Mouse (Mus musculus) retina, adult 2 months (tissue): ENCODE measurements around the gene Cycs.
"Not testable (repeated sequence)": the region's sequence is repeated elsewhere in the genome, so short reads cannot be mapped to it uniquely, and the experiment has no call there.

Experiments used
- DNase-seq: peaks from one replicate; pipeline ENCODE4 v3.0.0-alpha.2; 2012; ENCODE audit warnings: low read depth, low spot score

Gene Cycs

DNA sequence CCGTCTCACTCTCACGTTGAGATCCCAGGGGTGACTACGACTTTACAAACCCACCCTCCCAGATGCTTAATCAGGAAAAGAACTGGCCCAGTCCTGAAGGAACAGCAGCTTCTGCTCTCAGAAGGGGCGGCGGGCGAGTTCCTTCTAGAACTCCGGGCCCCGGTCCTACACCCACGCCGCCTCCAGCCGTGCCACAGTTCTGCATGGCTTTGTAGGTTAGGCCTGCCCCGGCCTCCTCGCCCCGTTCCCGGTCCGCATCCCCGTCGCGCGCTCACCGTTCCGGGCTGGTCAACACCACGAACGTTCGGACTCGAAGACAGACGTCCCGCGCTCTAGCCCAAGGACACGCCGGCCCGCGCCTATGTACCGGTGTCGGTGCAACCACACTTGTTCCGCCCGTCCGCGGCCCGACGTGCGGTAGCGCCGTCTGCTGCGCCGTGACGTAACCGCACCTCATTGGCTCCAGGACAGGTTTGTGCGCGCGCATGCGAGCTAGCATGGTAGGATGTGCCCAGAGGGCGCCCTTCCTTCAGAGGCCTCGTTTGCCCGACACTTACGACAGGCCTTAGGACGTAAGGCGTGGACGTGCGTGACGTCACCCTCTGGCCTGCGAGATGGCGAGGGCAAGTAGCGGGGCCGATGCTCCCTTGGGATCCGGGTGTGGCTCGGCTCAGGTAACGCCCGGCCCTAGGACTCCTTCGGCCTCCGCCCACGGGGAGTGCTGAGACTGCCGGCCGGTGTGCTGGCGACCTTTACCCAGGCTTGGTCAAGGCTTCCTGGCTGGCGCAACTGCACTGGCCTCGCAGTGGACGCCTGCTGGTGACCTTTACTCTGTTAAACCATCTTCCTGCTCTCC lies at the start of gene Cycs:
Gene Cycs (minus strand): TSS at position 398 of the 856 bp plus-strand sequence.
- peak; percentile 100 for DNase-seq

- peak; percentile 32 for DNase-seq
Measured at GRCm38 (mm10) chr6:50601620-50602019, 35.3 kb upstream of the Cycs start.

GRCm38 (mm10) chr6:50598560-50598959 lies 32.2 kb upstream of the Cycs start:
- no peak for DNase-seq

DNA sequence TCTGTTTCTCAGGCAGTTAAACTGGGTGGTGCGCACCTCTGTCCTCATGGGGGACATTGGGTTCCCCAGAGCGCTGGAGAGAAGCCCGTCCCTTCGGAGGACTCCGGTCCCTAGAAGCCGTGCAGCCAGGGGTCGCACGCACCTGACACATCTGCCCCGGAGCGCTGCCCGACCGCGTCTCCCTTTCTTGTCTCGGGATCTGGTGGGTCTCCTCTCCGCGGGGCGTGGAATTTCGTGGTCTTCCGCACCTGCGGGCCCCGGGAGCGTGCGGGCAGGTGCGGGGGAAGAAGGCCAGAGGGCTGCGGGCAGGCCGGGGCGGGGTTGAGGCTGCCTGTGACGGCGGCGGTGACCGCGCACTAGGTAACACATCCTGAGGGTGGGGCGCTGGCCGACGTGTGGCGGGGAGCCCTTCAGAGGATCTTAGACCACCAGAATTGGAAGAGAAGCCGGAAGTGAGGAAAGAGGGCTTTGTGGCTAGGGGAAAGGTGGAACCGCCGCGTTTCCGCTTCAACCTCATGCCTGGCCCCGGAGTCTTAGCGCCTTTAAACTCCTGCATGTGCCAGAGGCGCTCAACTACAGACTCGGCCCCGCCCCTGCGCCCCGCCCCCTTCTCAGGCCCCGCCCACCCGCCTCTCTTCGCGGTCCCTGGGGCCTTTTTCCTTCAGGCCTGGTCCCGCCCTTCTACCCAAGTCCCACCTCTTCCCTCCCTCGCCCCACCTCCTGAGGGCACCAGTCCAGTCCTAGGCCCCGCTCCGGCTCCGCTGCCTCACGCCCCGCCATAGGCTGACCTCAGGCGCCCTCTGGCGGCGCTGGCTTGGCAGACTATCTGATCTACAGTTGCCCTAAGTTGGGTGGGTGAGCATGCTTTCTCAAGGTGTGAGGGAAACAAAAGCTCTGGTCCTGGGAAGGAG lies 30.2 kb upstream of the Cycs start, which contains the start of gene 4921507P07Rik:
Gene 4921507P07Rik (minus strand): TSS at position 332 of the 911 bp plus-strand sequence.
- peak; percentile 90 for DNase-seq

DNA sequence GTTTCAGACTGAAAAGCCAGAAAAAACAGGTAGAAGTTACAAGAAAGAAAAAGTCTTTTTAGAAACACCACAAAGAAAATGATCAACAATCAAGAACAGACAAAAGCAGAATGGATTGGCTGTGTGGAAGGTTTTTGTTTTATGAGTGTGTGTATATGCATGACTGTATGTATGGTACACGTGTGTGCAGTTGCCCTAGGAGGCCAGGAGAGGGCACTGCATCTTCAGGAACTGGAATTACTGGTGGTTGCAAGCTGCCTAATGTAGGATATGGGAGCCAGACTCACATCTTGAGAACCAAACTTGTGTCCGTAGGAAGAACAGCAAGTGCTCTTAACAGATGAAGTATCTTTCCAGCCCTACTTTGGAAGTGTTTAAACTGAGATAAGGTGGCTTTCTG lies 28.0 kb upstream of the Cycs start:
- DNase-seq, result no peak

- DNase-seq, result no peak
Measured at GRCm38 (mm10) chr6:50593334-50593845, 27.1 kb upstream of the Cycs start.

DNA sequence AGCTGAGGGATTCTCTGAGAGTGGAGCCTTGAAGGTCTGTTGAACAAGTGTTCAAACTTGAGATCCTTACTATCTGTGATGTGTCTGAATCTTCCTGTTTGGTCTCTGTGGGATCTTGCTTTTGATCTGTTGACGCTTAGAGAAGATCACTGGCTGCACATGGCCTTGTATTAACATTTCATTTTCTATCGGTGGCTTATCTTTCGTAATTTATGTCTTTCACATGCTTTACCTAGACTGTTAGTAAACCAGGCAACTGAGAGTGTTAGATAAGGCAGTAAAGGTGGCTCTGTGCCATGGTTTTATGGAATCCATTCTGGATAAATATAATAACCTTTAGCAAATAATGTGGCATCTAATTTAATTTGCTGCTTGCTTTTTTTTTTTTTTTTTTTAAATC lies 23.9 kb upstream of the Cycs start:
- no peak for DNase-seq

DNA sequence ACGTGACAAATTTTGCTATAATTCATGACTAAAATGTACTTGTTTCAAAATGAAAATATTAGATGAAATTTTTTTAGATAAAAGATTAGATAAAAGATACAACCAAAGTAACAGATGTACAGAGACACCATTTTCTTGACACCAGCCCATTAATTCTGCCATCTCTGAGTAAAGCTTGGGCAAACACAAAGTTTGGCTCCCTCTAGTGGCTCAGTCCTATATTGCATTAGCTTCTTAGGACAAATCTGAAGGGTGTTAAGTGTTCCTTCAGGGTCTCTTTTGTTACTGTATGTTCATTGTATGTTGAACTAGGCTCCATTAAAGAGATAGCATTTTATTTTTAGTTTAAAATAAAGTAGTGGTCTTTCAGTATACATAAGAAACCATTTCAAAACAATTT lies 21.9 kb upstream of the Cycs start:
- peak; percentile 67 for DNase-seq

DNA sequence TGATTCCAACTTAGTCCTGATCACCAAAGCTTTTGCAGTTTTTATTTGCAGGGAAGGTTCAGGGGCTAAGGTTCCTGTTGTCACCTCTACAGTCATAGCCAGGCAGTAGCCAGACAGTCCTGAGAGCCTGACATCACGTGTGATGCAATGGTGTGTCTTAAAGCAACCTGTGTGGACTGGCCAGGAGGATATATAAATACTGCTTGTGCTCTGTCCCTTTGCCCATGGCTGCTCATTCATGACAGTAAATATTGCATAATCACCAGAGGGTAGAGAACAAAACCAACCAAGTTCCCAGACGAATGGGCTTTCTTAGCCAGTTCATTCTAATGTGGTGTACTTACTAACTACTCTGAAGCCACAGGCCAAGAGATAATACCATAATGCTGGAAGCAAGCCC lies 21.1 kb upstream of the Cycs start:
- no peak for DNase-seq

GRCm38 (mm10) chr6:50586316-50586715 lies 20.0 kb upstream of the Cycs start:
- no peak for DNase-seq

DNA sequence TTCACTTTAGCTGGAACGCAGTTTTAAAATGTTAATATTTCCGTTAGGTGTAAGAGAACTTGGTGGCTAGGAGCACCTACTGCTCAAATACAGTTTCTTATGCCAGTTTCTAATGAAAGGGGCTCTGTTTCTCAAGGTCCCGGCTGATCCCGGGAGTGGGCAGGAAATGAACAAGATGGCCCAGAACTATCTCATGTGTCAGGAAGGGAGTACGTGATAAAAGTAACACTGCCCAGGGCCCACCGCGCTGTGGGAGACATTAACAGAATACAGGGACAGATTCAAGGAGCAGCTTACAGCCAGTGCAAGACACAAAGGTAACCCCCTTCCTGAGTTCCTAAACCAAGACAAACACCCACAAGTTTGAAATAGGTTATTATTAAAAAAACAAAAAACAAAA lies 19.4 kb upstream of the Cycs start:
- DNase-seq, result no peak

- no peak for DNase-seq
Measured at GRCm38 (mm10) chr6:50571661-50572060, 5.3 kb upstream of the Cycs start.

DNA sequence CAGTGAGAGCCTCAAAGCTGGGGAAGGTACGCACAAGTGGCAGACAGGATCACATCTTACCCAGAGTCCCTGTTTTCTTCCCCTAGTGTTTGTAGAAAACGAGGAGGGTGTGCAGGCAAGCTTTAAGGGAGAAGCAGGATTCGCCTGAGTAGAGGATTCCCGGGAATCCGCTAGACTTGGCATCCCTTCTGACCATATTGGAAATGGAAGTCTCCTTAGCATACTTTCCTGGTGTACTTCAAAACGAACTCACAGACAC lies 588 bp upstream of the Cycs start:
- no peak for DNase-seq

DNA sequence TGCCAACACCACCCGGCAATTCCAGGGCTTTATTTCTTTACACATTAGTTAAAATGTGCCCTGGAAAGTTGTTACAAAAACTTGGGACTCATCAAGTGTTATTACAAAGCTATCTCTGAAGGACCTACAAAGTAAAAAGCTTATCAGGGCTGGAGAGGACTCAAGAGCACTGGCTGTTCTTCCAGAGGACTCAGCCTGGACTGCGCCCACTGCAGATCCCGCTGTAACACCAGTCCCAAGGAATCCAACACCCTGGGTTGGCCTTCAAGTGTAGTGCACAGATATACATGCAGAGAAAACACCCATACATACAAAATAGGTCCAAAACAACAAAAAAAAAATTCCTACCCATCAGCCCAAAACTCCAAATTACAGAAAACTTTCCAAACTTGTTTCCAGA lies 2.7 kb downstream of the Cycs start:
- no peak for DNase-seq

GRCm38 (mm10) chr6:50562421-50562820 lies 3.9 kb downstream of the Cycs start:
- DNase-seq, result no peak

- no peak for DNase-seq
Measured at GRCm38 (mm10) chr6:50560776-50561175, 5.6 kb downstream of the Cycs start.

GRCm38 (mm10) chr6:50558877-50559276 lies 7.5 kb downstream of the Cycs start:
- DNase-seq, result no peak

GRCm38 (mm10) chr6:50557566-50557965 lies 8.8 kb downstream of the Cycs start:
- DNase-seq, result no peak

DNA sequence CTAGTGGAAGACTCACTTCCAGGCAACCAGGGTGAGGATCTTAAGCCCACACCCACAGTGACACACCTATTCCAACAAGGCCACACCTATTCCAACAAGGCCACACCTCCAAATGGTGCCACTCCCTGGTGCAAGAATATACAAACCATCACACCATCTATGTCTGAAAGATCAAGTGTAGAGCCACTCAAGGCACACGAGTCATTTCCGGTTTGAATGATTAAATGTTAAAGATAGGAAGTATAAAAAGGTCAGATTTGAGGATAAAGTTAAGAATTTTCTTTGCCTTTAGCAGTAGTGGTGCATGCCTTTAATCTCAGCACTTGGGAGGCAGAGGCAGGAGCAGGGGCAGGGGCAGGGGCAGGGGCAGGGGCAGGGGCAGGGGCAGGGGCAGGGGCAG lies 12.1 kb downstream of the Cycs start:
- not testable (repeated sequence) for DNase-seq

- DNase-seq, result no peak
Measured at GRCm38 (mm10) chr6:50552881-50553518, 13.3 kb downstream of the Cycs start.

DNA sequence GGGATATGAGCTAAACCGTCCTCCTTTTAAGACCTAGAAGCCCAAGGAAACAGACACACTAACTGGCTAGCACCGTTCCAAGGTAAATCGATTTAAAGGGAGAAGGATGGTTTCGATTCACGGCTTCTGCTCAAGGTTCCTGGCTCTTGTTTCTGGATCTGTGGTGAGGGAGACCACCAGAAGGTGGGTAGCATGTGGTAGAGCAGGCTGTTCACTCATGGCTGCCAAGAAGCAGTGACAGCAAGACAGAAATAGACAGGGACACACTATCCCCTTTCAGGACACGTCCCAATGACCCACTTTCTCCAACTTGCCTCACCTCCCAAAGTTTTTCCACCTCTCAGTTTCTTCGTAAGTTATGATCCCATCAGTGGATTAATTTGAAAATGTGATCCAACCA lies 16.5 kb downstream of the Cycs start:
- DNase-seq, result no peak

DNA sequence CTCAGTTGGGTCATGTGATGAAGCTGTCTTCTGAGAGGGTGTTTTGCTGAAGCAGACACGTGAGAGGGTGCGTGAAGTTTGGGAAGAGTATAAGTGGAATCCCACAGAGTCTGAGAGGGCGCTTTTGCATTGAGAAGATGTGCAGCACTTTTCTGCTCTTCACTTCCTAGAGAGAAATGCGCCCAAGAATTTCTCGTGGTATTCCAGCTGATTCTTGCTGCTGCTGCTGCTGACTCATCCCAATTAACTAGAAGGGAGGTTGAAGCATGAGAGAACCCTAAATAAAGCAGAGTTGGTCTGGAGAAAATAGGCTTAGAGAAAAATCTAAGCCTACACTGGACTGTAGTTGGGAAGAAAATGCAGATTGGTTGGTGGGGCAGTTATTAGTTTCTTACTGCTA lies 17.3 kb downstream of the Cycs start:
- no peak for DNase-seq
